In the genomic region with DNA sequence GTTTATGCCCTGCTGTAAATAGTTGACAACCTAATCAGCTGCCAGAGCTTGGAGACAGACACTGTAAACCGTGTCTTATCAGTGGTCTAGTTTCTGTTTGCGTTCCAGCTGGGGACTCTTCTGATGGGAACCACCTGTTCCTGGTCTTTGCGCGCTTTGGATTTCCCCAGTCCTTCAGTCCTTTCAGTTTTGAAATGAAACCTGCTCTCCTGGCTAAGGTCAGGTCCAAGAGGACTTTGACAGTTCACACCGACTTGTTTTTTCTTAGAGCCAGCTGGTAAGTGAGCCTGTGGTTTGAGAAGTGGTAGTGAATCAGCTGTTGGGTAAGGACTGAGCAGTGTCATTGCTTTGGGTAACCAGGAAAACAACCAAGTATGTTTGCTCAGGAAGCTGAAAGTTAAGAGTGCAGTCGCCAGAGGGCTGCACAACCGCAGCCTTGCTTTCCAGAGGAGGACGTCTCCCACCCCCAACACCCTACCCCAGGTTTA, we compare ENCODE assay signal across 7 mouse cellular contexts. TPM values are rescaled to one million over a fixed set of nuclear protein-coding genes. Genes with fewer than 3 reads are reported as not detected.
DNase-seq lines count a peak whose midpoint lies in the region; ATAC-seq lines count a peak whose summit lies in the region.

No protein-coding gene starts in this region.

- ATAC-seq in common myeloid progenitor, adult 5-6 weeks (replicated peaks; ENCODE audit: low read depth, poor library complexity, severe bottlenecking) = peak; percentile 85
- ATAC-seq in heart, embryonic 16.5 days (replicated peaks; ENCODE audit: extremely low read depth, insufficient read depth, low FRiP score) = peak; percentile 28; the same call in 1 of the 2 replicates
- ATAC-seq in limb, embryonic 15.5 days (ENCODE audit: insufficient number of reproducible peaks, low FRiP score, low TSS enrichment, low read depth) = peak; percentile 19; the same call in 1 of the 2 replicates
- ATAC-seq in hindbrain, embryonic 14.5 days (ENCODE audit: low FRiP score) = no peak

- H3K4me1 ChIP-seq in heart, embryonic 16.5 days (ENCODE audit: control insufficient read depth, insufficient read depth, low read length) = 0 out of 2 replicates have a peak, but pooled peaks cover 3% of the 10 kb centered on the region
- no peaks in the 10 kb centered on the region for H3K4me1 ChIP-seq in limb, embryonic 15.5 days
- no peaks in the 10 kb centered on the region for H3K4me1 ChIP-seq in hindbrain, embryonic 14.5 days (replicated peaks; ENCODE audit: control insufficient read depth, insufficient read depth, low read length)

- DNase-seq in naive thymus-derived CD4-positive, alpha-beta T cell, adult 2 months (ENCODE audit: low read depth) = peak; percentile 42
- DNase-seq in cerebellum, postnatal 4 days (ENCODE audit: low spot score in 2 of 2) = no peak
- DNase-seq in adipocyte (ENCODE audit: low spot score) = no peak
- no peak for DNase-seq in hindbrain, embryonic 14.5 days (ENCODE audit: low spot score)

- no peaks in the 10 kb centered on the region for H3K27me3 ChIP-seq in heart, embryonic 16.5 days (ENCODE audit: control insufficient read depth, insufficient read depth, low read length)
- no peaks in the 10 kb centered on the region for H3K27me3 ChIP-seq in limb, embryonic 15.5 days
- no peaks in the 10 kb centered on the region for H3K27me3 ChIP-seq in hindbrain, embryonic 14.5 days (ENCODE audit: control insufficient read depth, insufficient read depth, low read length)

- H3K9ac ChIP-seq in heart, embryonic 16.5 days (ENCODE audit: low read length) = no peak overlapping the region
- no peak overlapping the region for H3K9ac ChIP-seq in limb, embryonic 15.5 days
- no peak overlapping the region for H3K9ac ChIP-seq in hindbrain, embryonic 14.5 days

- no peak overlapping the region for H3K4me3 ChIP-seq in heart, embryonic 16.5 days (ENCODE audit: low read length)
- H3K4me3 ChIP-seq in limb, embryonic 15.5 days = no peak overlapping the region
- H3K4me3 ChIP-seq in hindbrain, embryonic 14.5 days (replicated peaks; ENCODE audit: low read length) = no peak overlapping the region

- no peak overlapping the region for H3K4me2 ChIP-seq in heart, embryonic 16.5 days (ENCODE audit: low read depth, low read length)
- no peak overlapping the region for H3K4me2 ChIP-seq in limb, embryonic 15.5 days
- H3K4me2 ChIP-seq in hindbrain, embryonic 14.5 days (replicated peaks) = no peak overlapping the region

- H3K9me3 ChIP-seq in heart, embryonic 16.5 days (replicated peaks; ENCODE audit: control insufficient read depth, low read length) = no peaks in the 10 kb centered on the region
- no peaks in the 10 kb centered on the region for H3K9me3 ChIP-seq in limb, embryonic 15.5 days
- H3K9me3 ChIP-seq in hindbrain, embryonic 14.5 days (ENCODE audit: control insufficient read depth, low read length) = no peaks in the 10 kb centered on the region

- H3K36me3 ChIP-seq in heart, embryonic 16.5 days (ENCODE audit: control insufficient read depth, insufficient read depth) = peaks cover 16% of the 10 kb centered on the region; the same call in 1 of the 2 replicates
- peaks cover 65% of the 10 kb centered on the region for H3K36me3 ChIP-seq in limb, embryonic 15.5 days
- peaks cover 80% of the 10 kb centered on the region for H3K36me3 ChIP-seq in hindbrain, embryonic 14.5 days (replicated peaks; ENCODE audit: control insufficient read depth, insufficient read depth)

- WGBS in heart, embryonic 16.5 days = 47% methylated on average over 8 of the region's 8 CpGs
- 69% methylated on average over 8 of the region's 8 CpGs for WGBS in limb, embryonic 15.5 days
- 92% methylated on average over 8 of the region's 8 CpGs for WGBS in hindbrain, embryonic 14.5 days

- H3K27ac ChIP-seq in heart, embryonic 16.5 days (ENCODE audit: low read length) = no peak overlapping the region
- H3K27ac ChIP-seq in limb, embryonic 15.5 days = no peak overlapping the region
- no peak overlapping the region for H3K27ac ChIP-seq in hindbrain, embryonic 14.5 days

RNA-seq across cellular contexts. Expression of gene Pcbp1, which starts 21.8 kb away (rescaled TPM):
- total RNA-seq in common myeloid progenitor, adult 5-6 weeks (2017) = 115 and 172 TPM in 2 replicates
- 149 and 264 TPM in 2 replicates for polyA plus RNA-seq in heart, embryonic 16.5 days (2015; fragmentation: Nextera tagmentation; extraction: Ambion mirVana)
- 456 and 462 TPM in 2 replicates for polyA plus RNA-seq in limb, embryonic 15.5 days (2015; fragmentation: Nextera tagmentation; extraction: Ambion mirVana)
- 313 and 316 TPM in 2 replicates for polyA plus RNA-seq in hindbrain, embryonic 14.5 days (2014; fragmentation: Nextera tagmentation; extraction: Ambion mirVana)
